Mouse (Mus musculus) lung, embryonic 14.5 days (tissue): ENCODE results near the gene Lsm10. TPM values are rescaled to one million over a fixed set of nuclear protein-coding genes. Genes with fewer than 3 reads are reported as not detected.

Experiments used
- ATAC-seq: fragments of 200-750 bp; cut with Nextera tagmentation; 2 replicates; pipeline ENCODE4 v1.8.0; 2017; ENCODE audit warnings: mild to moderate bottlenecking, moderate TSS enrichment, moderate library complexity; ENCODE audit not compliant: insufficient read depth
- DNase-seq: peaks from one replicate; pipeline ENCODE4 v3.0.0-alpha.2; 2015
- H3K27ac ChIP-seq: fragments of 300-500 bp; sonication (generic); 2 replicates; pipeline ENCODE4 v1.5.1; 2014; ENCODE audit warnings: low read depth, mild to moderate bottlenecking, moderate library complexity
- H3K27me3 ChIP-seq: fragments of 300-500 bp; sonication (generic); 2 replicates; pipeline ENCODE4 v1.6.1; 2014; ENCODE audit warnings: low read length, control low read depth; ENCODE audit not compliant: insufficient read depth
- H3K36me3 ChIP-seq: fragments of 300-500 bp; sonication (generic); 2 replicates; pipeline ENCODE4 v1.6.1; 2014; ENCODE audit warnings: control low read depth; ENCODE audit not compliant: insufficient read depth
- H3K4me1 ChIP-seq: fragments of 300-500 bp; sonication (generic); 2 replicates; pipeline ENCODE4 v1.6.1; 2014; ENCODE audit warnings: antibody characterized with exemption, control low read depth; ENCODE audit not compliant: insufficient read depth
- H3K4me2 ChIP-seq: fragments of 300-500 bp; sonication (generic); 2 replicates; pipeline ENCODE4 v1.6.1; 2014; ENCODE audit warnings: mild to moderate bottlenecking
- H3K4me3 ChIP-seq: fragments of 300-500 bp; sonication (generic); 2 replicates; pipeline ENCODE4 v1.5.1; 2014; ENCODE audit warnings: low read depth, low read length
- H3K9ac ChIP-seq: fragments of 300-500 bp; sonication (generic); 2 replicates; pipeline ENCODE4 v1.6.1; 2014
- H3K9me3 ChIP-seq: fragments of 300-500 bp; sonication (generic); 2 replicates; pipeline ENCODE4 v1.6.1; 2016; ENCODE audit warnings: low read depth, low read length, control low read depth
- CTCF ChIP-seq: IDR thresholded peaks from 2 replicates; pipeline ENCODE4 v1.5.1; 2016; ENCODE audit warnings: antibody characterized with exemption, low read depth
- WGBS: fragments of 180-500 bp; shearing (Covaris S2); extraction: QIAGEN DNeasy Blood & Tissue Kit; methylation state at CpG from one replicate; pipeline ENCODE4 v1.1.7; 2014; 5-methylcytosine and 5-hydroxymethylcytosine counted together
- polyA plus RNA-seq: library from polyadenylated mRNA; unstranded; fragments of >200 nt; fragmentation: Nextera tagmentation; extraction: Ambion mirVana; gene quantifications from 2 replicates; pipeline ENCODE4 v1.2.1, GENCODE M21; 2014

The Lsm10 gene
- polyA plus RNA-seq, 1 experiment from 2014 or later: 50.2 TPM

GRCm38 (mm10) chr4:126062856-126063255 lies 33.6 kb upstream of the Lsm10 start:
- H3K4me2 ChIP-seq: no peak overlapping the region
- DNase-seq (no peak), ATAC-seq (no peak)
- no peak for TF ChIP-seq CTCF
- 25% methylated on average over 1 of the region's 1 CpGs for WGBS
- H3K27me3 ChIP-seq: no peaks in the 10 kb centered on the region
- no peak overlapping the region for H3K9ac ChIP-seq
- no peaks in the 10 kb centered on the region for H3K9me3 ChIP-seq
- no peak overlapping the region for H3K27ac ChIP-seq
- no peak overlapping the region for H3K4me3 ChIP-seq
- H3K36me3 ChIP-seq: no peaks in the 10 kb centered on the region
- H3K4me1 ChIP-seq: no peaks in the 10 kb centered on the region

DNA sequence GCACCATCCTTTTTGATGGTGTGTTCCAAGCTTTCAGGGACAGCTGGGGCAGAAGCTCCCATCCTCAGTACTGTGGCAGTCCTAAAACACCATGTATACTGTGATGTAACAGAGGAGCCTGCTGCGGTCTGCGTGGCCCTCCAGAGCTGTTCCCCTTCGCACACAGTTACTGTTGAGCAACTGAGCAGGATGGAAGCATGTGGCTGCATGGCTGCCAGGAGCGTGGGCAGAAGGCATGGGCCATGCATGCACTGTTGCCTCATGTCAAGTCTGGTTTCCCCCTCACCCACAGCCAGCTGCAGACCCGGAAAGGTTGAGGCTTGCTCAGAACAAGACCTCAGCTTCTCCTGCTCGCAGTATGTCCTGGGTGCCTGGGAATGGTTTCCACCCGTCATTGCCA lies 31.2 kb upstream of the Lsm10 start:
- Histone ChIP-seq H3K36me3 (no peaks in the 10 kb centered on the region), H3K9ac (no peak overlapping the region), H3K27me3 (no peaks in the 10 kb centered on the region), H3K4me1 (no peaks in the 10 kb centered on the region), H3K27ac (no peak overlapping the region), H3K4me2 (no peak overlapping the region), H3K9me3 (no peaks in the 10 kb centered on the region), H3K4me3 (no peak overlapping the region)
- ATAC-seq (no peak), DNase-seq (no peak)
- TF ChIP-seq CTCF: no peak
- 84% methylated on average over 7 of the region's 7 CpGs for WGBS

DNA sequence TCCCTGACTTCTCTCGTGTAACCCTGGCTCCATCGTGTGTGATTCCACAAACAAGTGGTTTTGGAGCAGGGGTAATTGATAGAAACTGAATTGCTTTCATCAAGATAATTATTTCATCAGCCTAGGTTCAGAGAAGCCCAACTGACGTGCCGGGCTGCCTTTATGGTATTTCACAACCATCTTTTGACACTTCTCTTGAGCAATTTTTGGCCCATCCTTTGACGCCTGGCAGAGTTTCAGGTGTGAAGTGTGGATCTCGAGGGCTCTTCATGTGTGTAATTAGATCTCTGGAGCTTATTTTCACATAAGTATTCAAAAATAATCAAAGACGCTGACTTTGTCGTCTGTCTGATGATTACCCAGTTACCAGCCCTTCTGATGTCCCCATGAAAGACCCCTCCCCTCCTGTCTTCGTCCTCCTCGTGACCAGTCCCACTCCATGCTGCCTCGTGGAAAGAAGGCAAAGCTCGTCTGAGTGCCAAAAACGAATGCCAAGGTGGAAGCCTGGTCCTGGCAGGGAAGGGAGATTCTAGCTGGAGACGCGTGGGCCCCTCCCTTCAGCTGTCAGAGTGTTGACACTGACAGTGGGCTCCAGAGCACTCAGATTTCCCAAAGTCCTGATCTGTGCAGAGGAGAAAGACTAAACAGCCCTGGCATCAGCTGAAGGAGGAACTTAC lies 28.9 kb upstream of the Lsm10 start:
- Histone ChIP-seq H3K4me1 (no peaks in the 10 kb centered on the region), H3K4me3 (no peak overlapping the region), H3K9ac (no peak overlapping the region), H3K27ac (no peak overlapping the region), H3K36me3 (no peaks in the 10 kb centered on the region), H3K27me3 (no peaks in the 10 kb centered on the region), H3K4me2 (no peak overlapping the region), H3K9me3 (no peaks in the 10 kb centered on the region)
- TF ChIP-seq CTCF: no peak
- peak; percentile 4 for DNase-seq
- 57% methylated on average over 15 of the region's 15 CpGs for WGBS
- ATAC-seq: no peak

- no peaks in the 10 kb centered on the region for H3K36me3 ChIP-seq
- no peak for DNase-seq
- H3K9ac ChIP-seq: no peak overlapping the region
- TF ChIP-seq CTCF: no peak
- no peaks in the 10 kb centered on the region for H3K27me3 ChIP-seq
- H3K27ac ChIP-seq: no peak overlapping the region
- no peaks in the 10 kb centered on the region for H3K9me3 ChIP-seq
- H3K4me3 ChIP-seq: no peak overlapping the region
- no peak overlapping the region for H3K4me2 ChIP-seq
- H3K4me1 ChIP-seq: no peaks in the 10 kb centered on the region
- 80% methylated on average over 6 of the region's 6 CpGs for WGBS
- ATAC-seq: no peak
Observed at GRCm38 (mm10) chr4:126068842-126069241, 27.6 kb upstream of the Lsm10 start.

- Histone ChIP-seq H3K36me3 (no peaks in the 10 kb centered on the region), H3K4me3 (no peak overlapping the region), H3K4me2 (no peak overlapping the region), H3K27me3 (no peaks in the 10 kb centered on the region), H3K9me3 (no peaks in the 10 kb centered on the region), H3K27ac (no peak overlapping the region), H3K9ac (no peak overlapping the region), H3K4me1 (no peaks in the 10 kb centered on the region)
- ATAC-seq (no peak), DNase-seq (peak; percentile 7)
- 75% methylated on average over 6 of the region's 6 CpGs for WGBS
- TF ChIP-seq CTCF: no peak
Observed at GRCm38 (mm10) chr4:126077833-126078232, 18.6 kb upstream of the Lsm10 start.

DNA sequence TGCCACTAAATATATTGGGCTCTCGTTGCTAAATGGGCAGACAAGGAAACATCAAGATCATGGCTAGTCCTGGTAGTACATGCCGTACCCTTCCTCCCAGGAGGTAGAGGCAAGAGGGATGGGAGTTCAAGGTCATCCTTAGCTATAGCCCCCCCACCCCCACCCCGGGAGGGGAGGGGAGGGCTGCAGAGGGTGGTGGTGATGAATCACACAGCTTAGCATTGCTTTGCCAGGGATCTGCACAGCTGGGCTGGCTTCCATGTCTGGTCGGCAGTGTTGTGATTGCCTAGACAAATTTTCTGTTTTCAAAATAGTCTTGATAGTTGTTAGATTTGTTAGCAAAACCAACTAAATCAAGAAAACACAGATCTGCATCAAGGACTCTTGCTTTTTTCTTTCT lies 17.2 kb upstream of the Lsm10 start:
- no peak overlapping the region for H3K4me3 ChIP-seq
- H3K36me3 ChIP-seq: no peaks in the 10 kb centered on the region
- no peaks in the 10 kb centered on the region for H3K27me3 ChIP-seq
- 66% methylated on average over 4 of the region's 4 CpGs for WGBS
- no peaks in the 10 kb centered on the region for H3K9me3 ChIP-seq
- DNase-seq (no peak), ATAC-seq (no peak)
- H3K9ac ChIP-seq: no peak overlapping the region
- no peak for TF ChIP-seq CTCF
- no peak overlapping the region for H3K27ac ChIP-seq
- H3K4me2 ChIP-seq: no peak overlapping the region
- H3K4me1 ChIP-seq: no peaks in the 10 kb centered on the region

DNA sequence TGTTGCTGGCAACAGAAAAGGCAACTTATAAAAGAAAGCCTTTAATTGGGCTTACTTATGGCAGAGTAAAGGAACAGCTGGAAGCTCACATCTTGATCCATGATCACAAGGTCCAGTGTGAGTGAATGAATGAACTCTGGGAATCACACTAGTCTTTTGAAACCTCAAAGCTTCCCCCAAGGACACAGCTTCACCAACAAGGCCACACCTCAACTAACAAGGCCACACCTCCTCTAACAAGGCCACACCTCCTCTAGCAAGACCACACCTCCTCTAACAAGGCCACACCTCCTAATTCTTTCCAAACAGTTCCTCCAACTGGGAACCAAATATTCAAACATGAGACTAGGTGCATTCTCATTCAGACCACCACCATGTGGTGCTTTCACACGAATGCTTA lies 14.8 kb upstream of the Lsm10 start:
- H3K27ac ChIP-seq: no peak overlapping the region
- H3K36me3 ChIP-seq: no peaks in the 10 kb centered on the region
- H3K9ac ChIP-seq: no peak overlapping the region
- no peaks in the 10 kb centered on the region for H3K4me1 ChIP-seq
- no peak overlapping the region for H3K4me3 ChIP-seq
- DNase-seq: no peak
- WGBS: 83% methylated on average over 1 of the region's 1 CpGs
- ATAC-seq: no peak
- TF ChIP-seq CTCF: no peak
- no peaks in the 10 kb centered on the region for H3K9me3 ChIP-seq
- H3K4me2 ChIP-seq: no peak overlapping the region
- no peaks in the 10 kb centered on the region for H3K27me3 ChIP-seq
